Mouse (Mus musculus) midbrain, embryonic 16.5 days (tissue): Measurements from ENCODE around the gene Gm34302. TPM values are rescaled to one million over a fixed set of nuclear protein-coding genes. Genes with fewer than 3 reads are reported as not detected.
"Not testable (repeated sequence)": the region's sequence is repeated elsewhere in the genome, so short reads cannot be mapped to it uniquely, and the experiment has no call there.

Experiments
- ATAC-seq: fragments of 200-750 bp; cut with Nextera tagmentation; 2 replicates; pipeline ENCODE4 v1.8.0; 2017; ENCODE audit warnings: moderate TSS enrichment
- H3K27ac ChIP-seq: fragments of 300-500 bp; sonication (generic); 2 replicates; pipeline ENCODE4 v1.5.1; 2014; ENCODE audit warnings: mild to moderate bottlenecking, low read length, mixed read lengths
- H3K27me3 ChIP-seq: fragments of 300-500 bp; sonication (generic); 2 replicates; pipeline ENCODE4 v1.6.1; 2014; ENCODE audit warnings: low read depth, low read length, mixed read lengths; ENCODE audit not compliant: control insufficient read depth, insufficient read depth
- H3K36me3 ChIP-seq: fragments of 300-500 bp; sonication (generic); 2 replicates; pipeline ENCODE4 v1.6.1; 2014; ENCODE audit warnings: mild to moderate bottlenecking, low read length, moderate library complexity, mixed read lengths; ENCODE audit not compliant: control insufficient read depth, insufficient read depth
- H3K4me1 ChIP-seq: fragments of 300-500 bp; sonication (generic); 2 replicates; pipeline ENCODE4 v1.6.1; 2014; ENCODE audit warnings: mild to moderate bottlenecking, low read length, mixed read lengths; ENCODE audit not compliant: control insufficient read depth, insufficient read depth
- H3K4me2 ChIP-seq: fragments of 300-500 bp; sonication (generic); 2 replicates; pipeline ENCODE4 v1.6.1; 2014; ENCODE audit warnings: mild to moderate bottlenecking, low read length, mixed read lengths
- H3K4me3 ChIP-seq: fragments of 300-500 bp; sonication (generic); 2 replicates; pipeline ENCODE4 v1.5.1; 2014; ENCODE audit warnings: low read depth, mild to moderate bottlenecking, low read length, moderate library complexity, mixed read lengths
- H3K9ac ChIP-seq: fragments of 300-500 bp; sonication (generic); 2 replicates; pipeline ENCODE4 v1.6.1; 2014; ENCODE audit warnings: low read depth, low read length, mixed read lengths
- H3K9me3 ChIP-seq: fragments of 300-500 bp; sonication (generic); replicated peaks from 2 replicates; pipeline ENCODE4 v1.6.1; 2014; ENCODE audit warnings: mild to moderate bottlenecking, low read length, mixed read lengths; ENCODE audit not compliant: control insufficient read depth, poor library complexity, severe bottlenecking
- WGBS: fragments of 180-500 bp; shearing (Covaris S2); extraction: QIAGEN DNeasy Blood & Tissue Kit; methylation state at CpG from one replicate; pipeline ENCODE4 v1.1.7; 2014; 5-methylcytosine and 5-hydroxymethylcytosine counted together
- polyA plus RNA-seq: library from polyadenylated mRNA; unstranded; fragments of >200 nt; fragmentation: Nextera tagmentation; extraction: Ambion mirVana; gene quantifications from 2 replicates; pipeline ENCODE4 v1.2.1, GENCODE M21; 2015

Gene Gm34302
- polyA plus RNA-seq = not detected in 2 replicates

DNA sequence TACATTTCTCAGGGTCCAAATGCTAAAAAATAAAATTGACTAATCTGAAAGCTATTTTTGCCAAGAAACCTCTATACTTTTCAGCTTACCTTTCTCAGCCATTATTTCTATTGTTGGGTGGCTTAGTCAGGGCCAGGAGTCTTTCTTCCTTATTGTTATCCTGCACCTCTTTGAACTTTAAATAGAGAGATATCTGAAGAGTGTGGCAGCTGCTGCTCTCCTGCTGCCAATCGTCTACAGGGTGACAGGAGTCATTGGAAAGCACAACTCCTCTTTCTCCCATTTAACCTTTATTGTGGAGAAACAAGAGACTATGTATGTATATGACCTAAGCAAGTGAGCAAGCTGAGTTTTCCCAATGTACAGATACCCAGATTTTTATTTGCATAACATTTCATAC, at the start of gene Gm34302:
Gm34302 (minus strand) TSS at position 154 of the 400 bp plus-strand sequence.
- Histone ChIP-seq H3K4me3 (no peak within 1 kb of the TSS), H3K9ac (no peak within 1 kb of the TSS), H3K27ac (no peak within 1 kb of the TSS), H3K4me2 (no peak within 1 kb of the TSS), H3K27me3 (no peaks in the 10 kb centered on the region), H3K9me3 (no peaks in the 10 kb centered on the region), H3K4me1 (no peaks in the 10 kb centered on the region), H3K36me3 (no peaks in the 10 kb centered on the region)
- WGBS = 27% methylated on average over 1 of the region's 1 CpGs
- ATAC-seq = no peak

DNA sequence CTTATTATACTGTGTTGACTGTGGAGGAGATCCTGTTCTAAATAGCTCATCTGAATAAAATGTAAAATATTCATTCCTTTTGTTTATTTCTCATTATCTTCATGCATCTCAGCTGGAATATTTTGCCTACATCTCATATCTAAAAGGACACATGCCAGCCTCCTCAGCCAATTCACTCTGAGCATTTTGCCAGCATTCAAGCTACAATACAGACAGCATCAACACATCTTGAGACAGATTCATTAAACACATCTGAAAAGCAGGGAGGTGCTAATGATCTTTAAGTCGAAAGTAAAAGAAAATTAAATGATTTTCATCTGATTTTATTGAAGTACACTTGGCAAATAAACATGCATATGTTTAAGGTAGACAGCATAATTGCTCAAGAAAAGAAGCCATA, 48.2 kb upstream of the Gm34302 start:
- ATAC-seq = no peak

DNA sequence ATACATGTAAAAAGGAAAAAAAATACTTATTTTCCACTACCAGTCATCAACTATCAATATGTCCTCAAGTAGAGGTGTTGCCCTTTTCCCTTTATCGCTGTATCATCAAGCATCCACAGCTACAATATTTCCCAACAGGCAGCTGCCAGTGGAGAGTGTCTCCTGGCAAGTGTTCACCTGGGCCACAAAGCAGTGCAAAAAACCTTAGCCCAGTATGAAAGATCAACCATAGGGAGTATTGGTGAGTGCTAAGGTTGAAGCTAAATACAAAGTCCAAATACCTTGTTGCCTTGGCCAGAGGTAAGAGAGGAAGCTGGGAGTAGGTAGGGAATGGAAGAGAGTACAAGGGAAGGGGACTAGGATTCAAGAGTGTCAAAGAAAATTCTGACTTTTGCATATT, 34.0 kb upstream of the Gm34302 start:
- no peak overlapping the region for H3K9ac ChIP-seq
- H3K4me2 ChIP-seq = no peak overlapping the region
- 97% methylated on average over 1 of the region's 1 CpGs for WGBS
- no peak overlapping the region for H3K4me3 ChIP-seq
- no peaks in the 10 kb centered on the region for H3K36me3 ChIP-seq
- no peaks in the 10 kb centered on the region for H3K27me3 ChIP-seq
- no peak for ATAC-seq
- H3K27ac ChIP-seq = no peak overlapping the region
- no peaks in the 10 kb centered on the region for H3K4me1 ChIP-seq
- no peaks in the 10 kb centered on the region for H3K9me3 ChIP-seq

More for the DNA sequence above, 48.2 kb upstream of the Gm34302 start:
- no peak overlapping the region for H3K9ac ChIP-seq
- WGBS = 72% methylated on average over 1 of the region's 1 CpGs
- H3K27me3 ChIP-seq = no peaks in the 10 kb centered on the region
- H3K4me3 ChIP-seq = no peak overlapping the region
- no peaks in the 10 kb centered on the region for H3K4me1 ChIP-seq
- no peaks in the 10 kb centered on the region for H3K36me3 ChIP-seq
- no peaks in the 10 kb centered on the region for H3K9me3 ChIP-seq
- H3K4me2 ChIP-seq = no peak overlapping the region
- no peak overlapping the region for H3K27ac ChIP-seq

DNA sequence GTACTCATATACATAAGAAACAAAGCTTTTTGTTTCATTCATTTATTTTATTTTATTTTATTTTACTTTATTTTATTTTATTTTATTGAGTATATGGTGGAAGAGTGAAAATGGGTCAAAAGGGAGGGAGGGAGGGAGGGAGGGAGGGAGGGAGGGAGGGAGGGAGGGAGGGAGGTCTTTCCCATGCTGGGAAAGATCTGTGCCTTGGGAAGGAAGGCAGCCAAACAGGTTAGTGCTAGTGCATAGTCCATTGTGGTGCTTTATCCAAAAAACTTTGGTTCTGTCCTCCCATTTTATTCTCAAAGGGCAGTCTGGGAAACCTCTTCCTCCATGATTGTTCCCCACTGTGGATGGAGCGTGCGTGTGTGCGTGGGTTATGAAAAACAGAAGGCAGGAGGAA, 32.6 kb upstream of the Gm34302 start:
- not testable (repeated sequence) for H3K4me2 ChIP-seq, H3K4me1 ChIP-seq, H3K27ac ChIP-seq, H3K9me3 ChIP-seq, H3K4me3 ChIP-seq, H3K36me3 ChIP-seq, ATAC-seq, H3K9ac ChIP-seq, H3K27me3 ChIP-seq
- WGBS = 92% methylated on average over 3 of the region's 3 CpGs

DNA sequence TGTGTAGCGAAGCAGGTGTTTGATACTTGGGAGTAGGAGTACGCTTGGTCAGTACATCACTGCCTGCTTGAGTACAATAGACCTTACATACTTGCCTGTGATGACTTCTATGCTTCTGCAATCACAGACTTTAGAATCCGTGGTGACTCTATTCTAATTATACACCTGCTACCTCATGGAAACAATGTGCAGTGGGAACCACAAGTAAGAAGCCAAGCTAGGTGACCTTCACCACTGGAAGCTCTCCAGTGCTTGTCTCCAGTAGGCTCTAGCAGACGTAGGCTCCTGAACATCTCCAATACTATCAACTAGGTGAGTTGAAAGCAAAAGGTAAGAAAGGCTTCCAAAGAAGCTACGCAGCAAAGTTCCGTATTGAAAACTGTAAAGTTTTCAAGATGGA, 27.6 kb upstream of the Gm34302 start:
- H3K36me3 ChIP-seq = no peaks in the 10 kb centered on the region
- H3K27me3 ChIP-seq = no peaks in the 10 kb centered on the region
- H3K9me3 ChIP-seq = no peaks in the 10 kb centered on the region
- no peak for ATAC-seq
- H3K9ac ChIP-seq = no peak overlapping the region
- H3K4me2 ChIP-seq = no peak overlapping the region
- no peaks in the 10 kb centered on the region for H3K4me1 ChIP-seq
- H3K4me3 ChIP-seq = no peak overlapping the region
- 91% methylated on average over 6 of the region's 6 CpGs for WGBS
- H3K27ac ChIP-seq = no peak overlapping the region

DNA sequence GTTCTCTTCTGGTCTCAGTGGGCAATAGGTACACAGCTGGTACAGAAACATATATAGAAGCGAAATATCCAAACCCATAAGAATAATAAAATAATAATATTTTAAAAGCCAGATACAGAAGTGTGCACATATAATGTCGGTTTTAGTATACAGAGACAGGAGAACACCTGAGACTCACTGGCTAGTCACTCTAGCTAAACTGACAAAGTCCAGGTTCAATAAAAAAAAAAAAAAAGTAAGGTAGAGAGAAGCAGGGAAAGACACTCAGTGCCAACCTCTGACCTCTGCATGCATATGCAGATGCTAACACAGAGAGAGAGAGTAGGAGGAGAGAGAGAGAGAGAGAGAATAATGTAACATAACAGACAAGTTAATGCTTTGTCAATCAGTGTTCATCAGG, 25.8 kb upstream of the Gm34302 start:
- WGBS = 90% methylated on average over 2 of the region's 2 CpGs
- Histone ChIP-seq H3K9ac (no peak overlapping the region), H3K4me2 (no peak overlapping the region), H3K4me3 (no peak overlapping the region), H3K27ac (no peak overlapping the region), H3K4me1 (no peaks in the 10 kb centered on the region), H3K9me3 (no peaks in the 10 kb centered on the region), H3K27me3 (no peaks in the 10 kb centered on the region), H3K36me3 (no peaks in the 10 kb centered on the region)
- no peak for ATAC-seq

DNA sequence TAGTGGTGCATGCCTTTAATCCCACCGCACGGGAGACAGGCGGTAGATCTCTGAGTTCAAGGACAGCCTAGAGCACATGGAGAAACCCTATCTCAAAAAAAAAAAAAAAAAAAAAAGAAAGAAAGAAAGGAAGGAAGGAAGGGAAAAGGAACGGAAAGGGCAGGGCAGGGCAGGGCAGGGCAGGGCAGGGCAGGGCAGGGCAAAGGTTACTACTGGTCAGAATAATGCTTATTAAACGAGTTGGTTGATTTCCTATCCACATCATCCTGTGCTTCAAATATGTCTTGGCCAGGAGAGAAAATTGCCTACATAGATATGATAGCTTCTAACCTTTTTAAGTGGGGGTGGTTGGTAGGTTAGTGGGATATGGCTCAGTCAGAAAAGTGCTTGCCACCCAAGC, 25.2 kb upstream of the Gm34302 start:
- no peak overlapping the region for H3K9ac ChIP-seq
- no peaks in the 10 kb centered on the region for H3K4me1 ChIP-seq
- H3K4me2 ChIP-seq = no peak overlapping the region
- H3K36me3 ChIP-seq = no peaks in the 10 kb centered on the region
- H3K4me3 ChIP-seq = no peak overlapping the region
- no peaks in the 10 kb centered on the region for H3K27me3 ChIP-seq
- H3K9me3 ChIP-seq = no peaks in the 10 kb centered on the region
- no peak for ATAC-seq
- 81% methylated on average over 5 of the region's 5 CpGs for WGBS
- no peak overlapping the region for H3K27ac ChIP-seq

DNA sequence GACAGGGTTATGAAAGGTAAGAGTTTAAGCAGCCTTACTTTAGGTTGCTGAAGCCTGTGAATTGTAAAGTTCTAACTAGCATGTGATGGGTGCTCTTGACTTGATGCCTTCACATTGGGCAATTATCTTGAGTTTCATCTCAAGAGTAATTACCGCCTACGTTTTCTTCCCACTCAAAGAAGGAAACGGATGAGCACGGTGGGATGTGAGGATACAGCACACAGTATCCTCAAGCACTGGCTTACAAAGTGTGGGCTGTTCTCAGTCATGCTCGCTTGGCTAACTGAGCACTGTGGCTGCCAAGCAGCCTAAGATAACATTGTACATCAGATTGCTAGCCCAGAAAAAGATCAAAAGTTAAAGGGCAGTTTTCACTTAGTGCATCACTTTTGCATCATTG, 20.8 kb upstream of the Gm34302 start:
- Histone ChIP-seq H3K4me1 (no peaks in the 10 kb centered on the region), H3K4me3 (no peak overlapping the region), H3K4me2 (no peak overlapping the region), H3K36me3 (no peaks in the 10 kb centered on the region), H3K27ac (no peak overlapping the region), H3K27me3 (no peaks in the 10 kb centered on the region), H3K9me3 (no peaks in the 10 kb centered on the region), H3K9ac (no peak overlapping the region)
- WGBS = 90% methylated on average over 5 of the region's 5 CpGs
- no peak for ATAC-seq

DNA sequence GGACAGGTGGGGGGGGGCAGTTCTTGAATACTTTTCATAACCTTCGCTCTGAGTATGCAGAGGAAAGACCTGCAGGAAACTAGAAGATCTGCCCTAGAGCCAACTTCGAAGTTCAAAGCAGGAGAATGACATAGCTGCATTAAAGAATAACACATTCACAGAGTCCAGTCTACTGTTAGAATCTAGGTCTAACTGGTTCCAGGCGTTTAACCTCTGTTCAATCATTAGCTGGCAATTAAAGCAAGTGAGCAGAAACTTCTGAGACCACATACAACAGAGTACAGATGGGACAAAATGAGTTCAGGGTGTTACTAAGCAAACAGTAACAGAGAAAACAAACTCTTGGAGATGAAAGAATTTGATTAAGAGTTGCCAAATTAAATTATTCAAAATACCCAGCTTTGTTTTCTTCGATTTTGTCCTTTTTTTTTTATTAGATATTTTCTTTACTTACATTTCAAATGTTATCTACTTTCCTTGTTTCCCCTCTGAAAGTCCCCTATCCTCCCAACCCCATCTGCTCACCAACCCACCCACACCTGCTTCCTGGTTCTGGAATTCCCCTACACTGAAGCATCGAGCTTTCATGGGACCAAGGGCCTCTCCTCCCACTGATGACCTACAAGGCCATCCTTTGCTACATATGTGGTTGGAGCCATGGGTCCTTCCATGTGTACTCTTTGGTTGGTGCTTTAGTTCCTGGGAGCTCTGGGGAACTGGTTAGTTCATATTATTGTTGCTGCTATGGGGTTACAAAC, 11.1 kb upstream of the Gm34302 start:
- Histone ChIP-seq H3K4me3 (no peak overlapping the region), H3K36me3 (no peaks in the 10 kb centered on the region), H3K27ac (no peak overlapping the region), H3K4me2 (no peak overlapping the region), H3K4me1 (no peaks in the 10 kb centered on the region), H3K9ac (no peak overlapping the region), H3K27me3 (no peaks in the 10 kb centered on the region), H3K9me3 (no peaks in the 10 kb centered on the region)
- WGBS = 83% methylated on average over 5 of the region's 5 CpGs
- ATAC-seq = no peak
